Mouse (Mus musculus) embryo, embryonic 11 days (tissue): ENCODE measurements at regions not wholly inside any gene's neighbourhood (a gene's known extent, or its start where the extent isn't known, plus 50 kb on each side); places are given as distances from the start of the nearest gene placed in this dataset.
"Not testable (repeated sequence)": the region's sequence is repeated elsewhere in the genome, so short reads cannot be mapped to it uniquely, and the experiment has no call there.

Experiments used
- DNase-seq: peaks from one replicate; pipeline ENCODE4 v3.0.0-alpha.2; 2015

DNA sequence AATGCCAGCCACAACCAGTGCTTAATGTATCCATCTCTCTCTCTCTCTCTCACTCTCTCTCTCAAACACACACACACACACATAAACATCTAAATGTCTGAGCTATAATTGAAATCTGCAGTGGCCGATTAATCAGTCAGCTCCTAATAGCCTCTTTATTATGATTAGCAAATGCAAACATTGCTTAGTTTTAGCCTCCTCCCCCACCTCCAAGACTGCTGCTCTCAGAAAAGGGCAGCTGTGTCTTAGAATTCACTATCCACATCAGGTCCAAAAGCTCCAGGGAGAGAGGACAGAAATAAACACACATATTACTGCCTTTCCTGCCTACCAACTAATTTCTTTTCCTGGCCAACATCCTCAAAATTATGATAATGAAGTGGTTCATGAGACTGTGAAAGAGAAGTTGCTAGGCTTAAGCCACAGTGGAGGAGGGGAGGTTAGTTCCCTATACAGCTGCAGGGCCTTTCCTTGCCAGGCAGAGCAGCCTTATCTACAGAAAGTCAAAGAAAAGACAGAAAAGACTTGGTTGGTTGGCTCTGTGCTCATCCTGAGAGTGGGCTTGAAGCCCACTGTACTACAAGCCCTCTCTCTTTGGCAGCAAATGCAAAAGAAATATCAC is 442.7 kb upstream of the Tbl1xr1 start:
- DNase-seq, result peak; percentile 13

DNA sequence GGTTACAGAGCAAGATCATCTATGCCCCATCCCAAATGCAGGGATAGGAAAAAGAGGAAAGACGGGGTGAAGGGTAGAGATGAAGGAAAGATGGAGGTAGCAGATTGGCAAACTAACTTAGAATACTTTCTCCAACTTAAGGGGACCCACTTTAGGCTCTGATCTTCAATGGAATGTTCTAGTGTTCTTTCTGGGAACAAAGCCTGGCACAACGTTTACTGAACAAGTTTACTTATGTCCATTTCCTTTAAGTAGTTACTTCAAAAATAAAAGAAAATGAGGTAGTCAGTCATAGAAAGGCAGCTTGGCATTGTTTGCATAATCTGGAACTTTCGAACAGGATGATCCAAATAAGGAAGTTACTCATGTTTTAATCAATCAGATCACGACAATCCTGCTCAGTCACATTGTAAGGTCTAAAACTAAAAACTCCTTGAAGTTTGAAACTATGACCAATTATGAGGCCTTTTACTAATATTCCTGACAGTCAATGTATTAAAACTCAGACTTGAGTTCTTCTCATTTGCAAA is 441.7 kb upstream of the Tbl1xr1 start:
- no peak for DNase-seq

DNA sequence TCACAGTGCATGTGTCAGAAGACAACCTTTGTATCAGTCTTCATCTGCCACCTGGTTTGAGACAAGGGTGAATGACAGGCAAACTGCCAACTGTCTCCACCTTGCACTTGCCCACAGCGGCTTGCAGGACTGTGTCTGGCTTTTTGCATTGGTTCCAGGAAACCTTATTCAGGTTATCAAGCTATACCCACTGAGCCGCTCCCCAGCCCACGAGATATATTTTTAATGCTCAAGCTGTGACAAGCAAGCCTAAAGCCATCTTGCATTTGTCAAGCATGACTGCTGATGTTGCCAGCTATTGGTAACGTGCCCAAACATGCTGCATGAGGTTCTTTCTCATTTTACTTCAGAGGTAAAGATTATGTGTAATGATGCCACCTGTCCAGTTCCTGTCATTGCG is 437.6 kb upstream of the Tbl1xr1 start:
- DNase-seq, result no peak

DNA sequence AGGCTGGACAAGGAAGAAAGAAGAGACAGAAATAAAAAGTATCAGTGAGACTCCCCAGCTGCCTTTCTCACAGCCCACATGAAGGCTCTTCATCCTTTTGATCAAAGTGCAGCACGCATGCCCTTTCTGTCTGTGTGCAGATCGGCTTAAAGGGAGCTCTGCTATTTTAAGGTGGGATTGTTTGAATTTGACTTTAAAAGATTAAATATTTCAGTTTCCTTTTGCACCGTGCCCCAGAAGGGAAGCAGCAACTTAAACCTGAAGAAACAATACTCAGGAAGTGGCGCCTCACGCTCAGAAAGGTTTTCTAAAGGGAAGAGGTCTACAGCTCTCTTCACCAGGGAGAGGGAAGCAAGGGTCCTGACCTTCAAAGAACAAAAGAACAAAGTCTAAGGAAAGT is 436.9 kb upstream of the Tbl1xr1 start:
- DNase-seq, result no peak

DNA sequence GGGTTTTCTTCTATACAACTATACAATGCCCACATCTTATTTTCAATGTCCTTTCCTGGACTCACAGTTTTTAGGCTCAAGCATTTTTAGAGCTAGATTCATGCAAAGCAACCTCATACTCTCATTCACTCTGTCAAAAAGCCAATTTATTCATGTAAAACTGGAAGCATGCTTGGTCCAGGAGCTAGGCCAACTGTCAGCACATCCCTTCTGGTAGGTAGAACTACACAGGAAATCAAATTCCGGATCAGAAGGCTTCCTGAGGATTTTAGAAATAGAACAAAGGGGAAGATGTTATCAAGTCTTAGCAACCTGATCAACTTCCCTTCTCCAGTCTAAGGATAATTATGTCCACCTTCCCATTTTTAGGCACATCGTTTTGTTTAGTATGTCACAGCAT is 432.4 kb upstream of the Tbl1xr1 start:
- no peak for DNase-seq

DNA sequence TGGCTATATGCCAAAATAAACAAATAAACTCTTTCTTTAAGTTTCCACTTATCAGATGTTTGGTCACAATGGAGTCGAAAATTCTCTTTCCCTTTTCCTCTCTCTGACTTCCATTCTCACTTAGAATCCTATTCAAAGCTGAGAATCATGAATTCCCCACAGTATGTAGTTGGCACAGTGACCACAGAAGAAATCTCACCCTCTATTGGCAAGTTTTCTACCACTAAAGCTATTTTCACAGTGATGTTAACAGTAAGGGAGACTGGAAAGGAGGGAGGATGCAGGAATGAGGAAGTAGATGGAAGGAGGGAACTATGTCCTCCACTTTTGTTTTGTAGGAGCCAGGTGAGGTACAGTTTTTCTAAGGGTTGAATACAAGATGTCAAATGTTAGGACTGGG is 431.2 kb upstream of the Tbl1xr1 start:
- DNase-seq, result no peak

DNA sequence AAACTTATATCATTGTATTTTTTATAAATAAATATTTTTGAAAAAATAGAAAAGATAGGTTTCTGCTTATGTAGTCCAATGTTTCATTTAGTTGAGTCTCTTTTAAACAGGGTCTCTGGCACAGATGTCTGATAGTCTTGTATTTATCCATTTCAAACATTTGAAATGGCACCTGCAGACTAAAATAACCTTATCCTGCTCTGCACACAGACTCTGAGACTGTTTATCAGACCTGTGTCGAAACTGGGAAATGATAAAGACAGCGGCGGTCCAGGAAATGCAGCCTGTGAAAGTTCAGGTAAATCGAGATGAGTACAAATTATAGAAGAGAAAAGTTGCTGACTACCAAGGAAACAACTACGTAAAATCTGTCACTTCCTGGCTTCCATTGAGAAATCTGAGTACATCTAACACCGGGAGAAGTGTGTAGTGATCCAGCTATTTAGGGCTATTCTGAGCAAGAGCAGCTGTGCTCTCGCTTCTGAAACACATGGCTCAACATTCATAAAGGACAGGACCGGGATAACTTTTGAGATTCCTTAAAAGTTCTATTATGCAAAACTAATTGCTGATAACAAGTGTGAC is 426.5 kb upstream of the Tbl1xr1 start:
- DNase-seq, result no peak

DNA sequence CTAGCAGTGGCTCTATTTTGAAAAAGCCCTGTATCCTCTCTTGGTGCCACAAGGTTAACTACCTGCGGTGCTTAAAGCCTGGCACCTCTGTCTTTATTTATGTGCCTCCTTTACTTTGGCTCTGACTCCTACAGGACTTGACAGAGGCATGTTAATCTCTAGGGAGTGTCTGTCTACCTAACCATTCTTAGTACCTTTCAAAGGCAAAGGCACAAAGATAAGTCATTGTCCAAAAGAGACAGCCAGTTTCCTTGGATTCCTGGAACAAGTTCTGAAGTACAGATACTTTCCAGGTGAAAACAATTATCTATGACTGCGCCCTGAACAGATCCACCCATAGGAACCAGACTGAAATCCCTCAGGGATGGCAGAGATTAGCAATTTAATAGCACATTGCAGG is 421.2 kb upstream of the Tbl1xr1 start:
- no peak for DNase-seq

DNA sequence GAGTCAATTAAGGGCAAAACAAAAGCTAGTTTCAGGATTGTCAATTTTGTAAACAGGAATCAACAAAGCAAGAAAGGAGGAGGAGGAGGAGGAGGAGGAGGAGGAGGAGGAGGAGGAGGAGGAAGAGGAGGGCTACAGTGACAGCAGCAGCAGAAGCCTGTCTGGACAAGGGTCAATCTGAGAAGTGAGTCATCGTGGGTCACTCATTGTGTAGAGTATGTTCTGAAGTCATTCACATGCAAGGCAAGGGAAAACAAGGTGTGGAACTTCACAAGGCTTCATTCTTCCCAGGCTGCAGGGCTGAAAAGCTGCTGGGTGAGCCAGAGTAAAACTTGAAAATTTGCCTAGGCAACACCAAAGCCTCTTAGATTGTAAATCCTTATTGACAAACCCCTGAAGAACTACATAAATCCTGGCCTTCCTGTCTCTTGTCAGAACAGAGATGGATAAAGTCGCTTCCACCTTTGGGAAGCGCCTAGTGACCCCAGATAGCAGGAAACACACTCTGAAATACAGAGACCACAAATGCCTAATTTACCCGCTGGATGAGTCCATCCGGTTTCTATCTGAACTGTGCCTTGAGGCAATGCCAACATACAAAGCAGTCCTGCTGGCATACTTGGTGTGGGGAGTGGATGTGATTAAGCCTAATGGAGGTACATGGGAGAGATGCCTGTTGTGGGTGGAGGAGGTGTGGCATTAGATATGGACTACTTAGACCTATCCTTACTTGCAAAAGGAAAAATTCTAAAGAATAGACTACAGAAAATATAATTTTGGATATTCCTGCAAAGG is 408.9 kb upstream of the Tbl1xr1 start:
- no peak for DNase-seq

DNA sequence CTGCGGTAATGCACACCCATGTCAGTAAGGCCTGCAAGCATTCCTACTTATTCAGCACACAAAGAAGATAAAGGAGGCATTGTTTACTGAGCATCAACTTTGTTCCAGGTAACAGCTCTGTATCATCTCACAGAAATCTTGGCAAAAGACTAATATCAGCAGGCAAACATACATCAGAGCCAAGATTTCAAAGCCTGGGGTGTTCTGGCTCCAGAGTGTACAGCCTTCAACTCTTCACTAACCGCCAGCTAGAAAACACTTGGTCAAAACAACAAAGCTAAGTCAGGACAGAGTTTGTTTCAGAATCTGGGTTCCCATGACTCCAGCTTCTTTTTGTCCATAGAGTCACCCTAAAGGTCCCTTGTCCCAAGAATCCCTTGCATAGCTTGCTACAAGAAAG is 404.6 kb upstream of the Tbl1xr1 start:
- DNase-seq, result no peak

DNA sequence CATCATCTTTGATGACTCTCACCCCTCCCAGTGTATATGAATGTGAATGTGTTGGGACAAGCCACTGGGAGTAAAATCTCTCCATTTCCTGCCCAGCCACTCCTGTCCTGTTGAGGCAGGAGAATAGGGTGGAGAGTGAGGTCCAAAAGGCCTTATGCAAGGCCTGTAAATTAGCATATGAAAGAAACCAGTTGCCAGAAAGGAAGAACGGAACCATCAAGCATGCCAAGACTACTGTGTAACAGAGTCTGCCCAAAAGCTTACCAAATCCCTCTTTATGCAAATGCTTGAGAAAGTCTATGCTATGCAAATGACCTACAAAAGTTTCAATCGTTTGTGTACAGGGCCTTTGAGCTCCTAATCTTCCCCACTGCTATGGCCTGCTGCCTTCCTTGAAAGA is 404.0 kb upstream of the Tbl1xr1 start:
- DNase-seq, result no peak

DNA sequence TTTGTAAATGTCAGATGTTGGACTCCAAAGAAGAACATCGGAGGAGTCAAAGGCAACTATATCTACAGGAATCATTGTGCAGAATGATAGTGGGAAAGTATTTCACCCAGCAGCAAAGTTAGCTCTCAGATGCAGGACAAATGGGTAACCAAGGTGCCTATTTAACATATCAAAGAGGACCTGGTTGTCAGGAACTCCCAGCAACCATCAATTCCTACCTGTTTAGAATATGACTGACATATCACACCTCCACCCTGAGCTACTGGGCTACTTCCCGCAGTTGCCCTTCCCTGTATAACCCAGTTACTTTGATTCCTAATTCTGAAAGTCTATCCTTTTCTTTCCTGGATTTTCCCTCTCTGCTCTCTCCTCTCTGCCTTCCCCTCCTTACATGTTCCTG is 403.0 kb upstream of the Tbl1xr1 start:
- no peak for DNase-seq

DNA sequence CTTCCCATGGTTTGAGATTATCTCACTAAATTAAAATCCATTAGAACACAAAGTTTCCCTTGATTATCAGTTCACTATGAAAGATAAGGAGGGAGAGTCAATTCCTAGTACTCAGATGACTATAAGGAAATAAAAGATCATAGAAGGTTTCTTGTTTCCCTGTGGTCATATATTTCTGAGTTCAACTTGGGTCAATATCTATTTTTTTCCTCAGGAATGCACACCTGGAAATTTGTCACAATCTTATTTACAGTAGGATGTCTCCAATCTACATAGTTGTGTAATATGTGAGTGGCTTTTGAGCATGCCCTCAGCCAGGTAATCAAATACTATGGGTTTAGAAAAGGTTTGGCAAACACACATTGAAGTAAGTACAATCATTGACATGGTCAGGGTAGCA is 398.2 kb upstream of the Tbl1xr1 start:
- no peak for DNase-seq

DNA sequence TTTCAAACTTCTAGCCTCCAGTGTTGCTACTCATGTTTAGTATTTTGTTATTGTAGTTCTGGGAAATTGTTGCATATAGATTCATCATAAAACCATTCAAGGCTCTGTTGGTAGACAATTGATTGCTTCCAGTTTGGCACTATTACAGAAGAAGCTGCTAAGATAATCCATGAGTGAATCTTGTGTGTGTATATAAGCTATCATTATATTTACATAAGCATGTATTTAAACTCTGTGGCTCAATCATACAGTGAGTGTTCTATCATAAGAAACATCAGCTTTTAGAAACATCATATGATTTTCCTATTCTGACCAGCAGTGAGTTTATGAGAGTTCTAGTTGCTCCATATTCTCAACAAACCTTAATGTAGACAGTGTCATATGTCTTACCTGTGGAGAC is 397.7 kb upstream of the Tbl1xr1 start:
- DNase-seq, result no peak

DNA sequence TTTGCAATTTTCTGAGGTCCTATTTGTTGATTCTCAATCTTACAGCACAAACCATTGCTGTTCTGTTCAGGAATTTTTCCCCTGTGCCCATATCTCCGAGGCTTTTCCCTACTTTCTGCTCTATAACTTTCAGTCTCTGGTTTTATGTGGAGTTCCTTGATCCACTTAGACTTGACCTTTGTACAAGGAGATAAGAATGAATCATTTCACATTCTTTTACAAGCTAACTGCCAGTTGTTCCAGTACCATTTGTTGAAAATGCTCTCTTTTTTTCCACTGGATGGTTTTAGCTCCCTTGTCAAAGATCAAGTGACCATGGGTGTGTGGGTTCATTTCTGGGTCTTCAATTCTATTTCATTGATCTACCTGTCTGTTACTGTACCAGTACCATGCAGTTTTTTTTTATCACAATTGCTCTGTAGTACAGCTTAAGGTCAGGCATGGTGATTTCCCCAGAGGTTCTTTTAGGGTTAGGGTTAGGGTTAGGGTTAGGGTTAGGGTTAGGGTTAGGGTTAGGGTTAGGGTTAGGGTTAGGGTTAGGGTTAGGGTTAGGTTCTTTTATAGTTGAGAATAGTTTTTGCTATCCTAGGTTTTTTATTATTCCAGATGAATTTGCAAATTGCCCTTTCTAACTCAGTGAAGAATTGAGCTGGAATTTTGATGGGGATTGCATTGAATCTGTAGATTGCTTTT is 378.3 kb upstream of the Tbl1xr1 start:
- not testable (repeated sequence) for DNase-seq

DNA sequence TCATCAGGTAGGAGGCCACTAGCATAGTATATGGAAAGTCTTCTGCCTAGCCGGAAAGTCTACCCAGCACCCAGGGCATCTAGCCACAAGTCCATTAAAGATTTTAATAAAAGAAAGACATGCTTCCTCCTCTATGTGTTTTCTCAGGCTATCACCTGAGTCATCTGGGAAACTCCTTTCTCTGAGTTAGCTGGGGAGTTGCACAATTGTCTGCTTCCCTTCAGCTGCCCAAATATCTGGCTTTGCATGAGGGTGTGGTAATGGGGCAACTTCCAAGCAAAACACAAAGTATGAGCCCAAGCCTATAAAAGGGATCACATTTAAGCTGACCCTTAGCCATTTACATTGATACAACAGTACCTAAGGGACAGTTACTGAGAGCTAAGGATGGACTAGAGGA is 376.9 kb upstream of the Tbl1xr1 start:
- DNase-seq, result no peak

DNA sequence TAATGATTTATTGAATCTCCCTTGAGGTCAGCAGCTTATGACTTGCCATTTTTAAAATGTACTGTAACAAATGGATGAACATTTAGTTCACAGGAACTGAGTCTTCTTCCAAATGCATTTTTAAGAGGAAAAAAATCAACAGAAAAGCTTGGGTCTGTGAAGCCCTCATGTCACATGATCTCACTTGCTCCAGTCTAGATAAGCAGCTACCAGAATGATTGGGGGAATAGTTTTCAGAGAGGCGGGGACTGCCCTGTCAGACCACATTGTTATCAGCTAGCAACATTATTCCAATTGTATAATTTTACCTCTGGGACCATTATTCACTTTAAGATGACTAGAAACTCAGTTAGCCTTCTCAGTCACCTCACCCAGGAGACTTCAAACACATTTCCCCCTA is 376.1 kb upstream of the Tbl1xr1 start:
- DNase-seq, result no peak

DNA sequence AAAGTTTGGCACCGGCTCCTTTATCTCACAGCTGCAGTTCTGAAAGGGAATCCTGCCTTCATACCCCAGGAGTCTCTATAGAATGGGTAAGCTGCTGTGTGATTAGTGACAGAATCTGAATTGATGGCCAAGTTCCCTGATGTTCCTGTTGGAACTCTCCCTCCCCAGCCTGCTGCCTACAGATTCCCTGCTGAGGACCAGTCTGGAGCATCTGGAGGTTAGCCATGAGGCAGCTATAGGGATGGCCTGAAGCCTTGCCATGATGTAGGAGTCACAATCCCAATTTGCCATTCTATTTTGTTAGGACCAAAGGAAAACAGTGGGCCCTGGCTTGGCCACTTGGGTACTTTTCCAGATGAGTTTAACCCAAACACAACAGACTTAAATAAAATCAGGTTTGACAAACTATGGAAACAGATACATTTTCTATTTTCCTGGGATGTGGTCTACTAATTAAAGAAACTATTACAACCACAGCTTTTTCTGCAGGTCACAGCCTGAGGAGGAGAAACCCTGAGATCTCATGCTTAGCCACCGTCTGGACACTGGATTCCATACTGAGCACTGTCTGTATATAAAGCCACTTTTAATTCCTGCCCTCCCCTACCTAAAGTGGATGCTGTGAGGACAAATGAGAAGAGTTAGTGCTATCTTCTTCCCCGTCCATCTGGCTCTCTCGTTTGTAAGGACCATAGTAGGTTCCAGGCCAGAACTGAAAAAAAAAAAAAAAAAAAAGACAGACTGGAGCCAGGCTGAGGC is 349.5 kb upstream of the Tbl1xr1 start:
- DNase-seq, result no peak

DNA sequence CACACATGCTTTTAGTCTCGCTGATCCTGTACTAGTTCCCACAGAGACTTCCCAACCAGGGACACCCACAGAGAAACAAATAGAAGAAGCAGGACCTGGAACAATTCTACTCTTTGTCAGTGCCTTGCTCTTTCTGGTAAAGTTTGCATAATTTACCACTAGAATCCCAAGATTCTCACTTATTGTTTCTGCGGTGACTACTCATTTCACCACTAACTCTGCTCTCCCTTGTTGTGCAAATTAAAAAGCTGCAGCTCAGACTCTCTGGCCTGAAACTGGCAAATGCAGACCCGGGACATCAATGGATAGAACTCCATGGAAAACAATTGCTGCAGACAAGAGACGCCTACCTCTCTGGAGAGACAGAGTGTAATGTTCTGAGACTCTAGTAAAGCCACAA is 348.4 kb upstream of the Tbl1xr1 start:
- DNase-seq, result no peak

DNA sequence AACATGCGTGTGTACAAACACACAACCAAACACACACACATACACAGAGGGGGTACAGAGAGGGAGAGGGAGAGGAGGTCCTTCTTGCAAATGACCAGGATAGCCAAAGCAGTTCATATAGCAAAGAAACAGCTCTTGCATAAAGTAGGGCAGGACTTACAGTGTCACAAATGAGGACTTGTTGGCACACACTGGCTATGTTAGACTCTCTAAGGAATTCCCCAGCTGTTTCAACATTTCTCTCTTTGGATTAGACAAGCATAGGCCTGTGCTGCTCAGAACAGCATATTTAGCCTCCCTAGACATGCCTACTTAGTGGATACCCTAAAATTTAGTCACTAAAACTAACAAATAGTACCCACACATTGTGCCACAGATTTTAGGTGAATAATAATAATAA is 347.1 kb upstream of the Tbl1xr1 start:
- DNase-seq, result no peak

DNA sequence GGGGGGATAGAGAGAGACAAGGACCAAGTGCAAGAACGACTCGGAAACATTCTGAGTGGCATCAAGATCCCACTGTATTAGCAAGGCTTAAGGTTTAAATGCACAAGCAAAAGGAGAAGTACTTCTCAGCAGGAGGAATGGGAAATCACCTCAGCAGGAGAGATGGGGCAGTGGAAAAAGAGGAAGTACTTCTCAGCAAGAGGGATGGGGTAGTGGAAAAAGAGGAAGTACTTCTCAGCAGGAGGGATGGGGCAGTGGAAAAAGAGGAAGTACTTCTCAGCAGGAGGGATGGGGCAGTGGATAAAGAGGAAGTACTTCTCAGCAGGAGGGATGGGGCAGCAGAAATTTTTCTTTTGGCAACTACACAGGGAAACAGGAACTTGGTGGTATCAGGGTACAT is 340.8 kb upstream of the Tbl1xr1 start:
- not testable (repeated sequence) for DNase-seq

DNA sequence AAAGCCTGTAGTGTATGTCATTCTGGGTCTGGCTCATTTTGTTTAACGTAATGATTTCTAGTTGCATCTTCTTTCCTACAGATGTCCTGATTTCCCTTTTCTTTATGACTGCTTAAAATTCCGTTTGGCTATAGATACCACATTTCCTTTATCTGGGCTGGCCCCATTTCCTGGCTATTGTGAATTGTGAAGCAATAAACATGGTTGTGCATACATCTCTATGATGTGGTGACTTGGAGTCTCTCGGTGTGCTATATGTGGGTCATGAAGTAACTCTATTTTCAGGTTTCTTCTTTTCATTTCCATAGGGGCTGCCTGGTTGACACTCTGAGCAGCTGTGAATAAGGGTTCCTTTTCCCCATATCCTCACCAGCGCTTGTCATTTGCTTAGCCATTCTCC is 336.7 kb upstream of the Tbl1xr1 start:
- no peak for DNase-seq

DNA sequence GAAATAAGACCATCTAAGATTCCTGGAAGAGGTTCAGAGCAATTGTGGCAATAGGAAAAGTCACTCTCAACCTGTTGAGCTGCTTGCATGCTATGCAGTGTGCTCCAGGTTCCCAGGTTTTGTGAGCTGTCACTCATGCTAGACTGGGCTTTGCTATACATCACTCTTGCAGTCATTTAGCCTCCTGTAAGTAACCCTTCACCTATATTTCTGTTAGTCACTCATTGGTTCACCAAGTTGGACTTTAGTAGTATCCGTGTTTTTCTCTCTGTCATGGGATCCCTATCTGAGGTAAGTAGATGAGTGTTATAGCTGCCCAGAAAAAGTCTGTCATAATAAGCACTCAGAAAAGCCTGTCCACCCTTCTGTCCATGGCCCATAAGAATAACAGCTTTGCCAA is 332.3 kb upstream of the Tbl1xr1 start:
- DNase-seq, result no peak
